Mouse (Mus musculus) cerebellum, adult 9-11 months (tissue): ENCODE results near the gene Ccdc61.
"Not testable (repeated sequence)": the region's sequence is repeated elsewhere in the genome, so short reads cannot be mapped to it uniquely, and the experiment has no call there.

Experiments used
- DNase-seq: peaks from one replicate; pipeline ENCODE4 v3.0.0; 2022

Ccdc61 gene

DNA sequence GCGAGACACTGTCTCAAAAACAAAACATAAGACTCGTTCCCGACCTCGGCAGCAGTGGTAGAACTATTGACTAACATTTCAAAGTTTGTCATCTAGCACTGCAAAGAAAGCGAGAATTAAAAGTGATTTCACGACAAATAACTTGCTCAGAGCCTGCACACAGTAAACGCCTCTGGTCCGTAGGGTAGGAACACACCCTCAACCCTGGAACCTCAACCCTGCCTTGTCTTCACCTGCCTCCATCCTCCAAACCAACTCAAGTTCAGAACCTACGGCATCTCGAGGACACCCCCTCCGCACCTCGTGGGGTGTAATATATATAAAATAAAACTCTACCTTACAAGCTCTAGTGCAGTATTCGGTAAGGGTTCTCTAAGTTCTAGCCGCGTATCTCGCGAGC lies 418 bp downstream of the Ccdc61 start:
- no peak for DNase-seq

DNA sequence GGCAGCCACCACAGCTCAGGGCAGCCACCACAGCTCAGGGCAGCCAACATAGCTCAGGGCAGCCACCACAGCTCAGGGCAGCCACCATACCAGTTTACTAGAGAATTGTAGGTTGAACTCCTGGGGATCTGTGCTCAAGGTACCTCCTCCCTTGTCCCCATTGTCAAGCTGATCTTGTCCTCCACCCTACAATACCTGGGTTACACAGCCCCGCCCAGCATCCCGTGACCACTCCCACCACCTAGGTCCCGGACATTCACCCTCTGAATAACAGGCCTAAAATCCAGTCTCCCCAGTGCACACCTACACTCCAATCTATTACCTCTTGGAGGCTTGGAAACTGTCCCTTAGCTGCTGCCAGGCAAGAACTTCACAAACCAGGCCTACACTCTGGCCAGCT lies 5.2 kb downstream of the Ccdc61 start:
- peak; percentile 5 for DNase-seq

GRCm38 (mm10) chr7:18902486-18902885 lies 7.7 kb downstream of the Ccdc61 start:
- no peak for DNase-seq

GRCm38 (mm10) chr7:18900513-18900912 lies 9.7 kb downstream of the Ccdc61 start:
- DNase-seq: no peak

DNA sequence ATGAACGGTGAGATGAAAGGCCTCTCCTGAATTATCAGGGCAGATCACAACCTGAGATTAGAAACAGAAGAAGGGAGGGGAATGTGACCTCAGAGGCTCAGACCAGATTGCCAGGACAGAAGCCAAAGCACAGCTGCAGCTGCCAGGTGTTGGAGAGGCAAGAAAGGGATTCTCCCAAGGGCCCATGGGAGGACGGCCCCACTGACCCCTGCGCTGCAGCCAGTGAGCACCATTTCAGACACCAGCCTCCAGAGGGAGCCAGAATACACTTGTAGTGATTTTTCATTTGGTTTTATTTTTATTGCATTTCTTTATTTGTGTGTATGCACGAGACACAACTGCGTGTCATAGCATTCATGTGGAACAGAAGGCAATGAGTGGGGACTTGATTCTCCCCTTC lies 13.7 kb downstream of the Ccdc61 start:
- DNase-seq: peak; percentile 51

- DNase-seq: peak; percentile 85
Observed at GRCm38 (mm10) chr7:18893651-18894430, 16.4 kb downstream of the Ccdc61 start.

DNA sequence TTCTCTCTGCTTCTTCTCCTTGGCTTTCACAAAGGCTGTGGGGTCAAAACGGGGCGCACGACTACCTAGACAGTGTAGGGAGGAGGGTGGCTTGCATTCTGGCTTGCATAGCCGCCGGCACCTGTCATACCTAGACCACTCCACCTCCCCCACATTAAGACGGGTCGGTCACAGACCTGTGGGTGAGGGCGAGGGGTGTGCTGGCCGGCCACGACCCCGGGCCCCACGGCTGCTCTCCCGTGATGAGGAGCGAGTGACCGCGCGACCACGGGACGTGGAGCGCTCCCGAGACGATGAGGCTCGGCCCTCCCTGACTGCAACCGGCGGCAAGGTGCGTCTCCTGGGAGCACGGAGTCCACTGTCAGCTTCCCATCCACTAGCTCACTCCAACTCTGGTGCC lies 17.2 kb downstream of the Ccdc61 start:
- DNase-seq: peak; percentile 52

- DNase-seq: peak; percentile 89
Observed at GRCm38 (mm10) chr7:18891872-18892599, 18.2 kb downstream of the Ccdc61 start.

DNA sequence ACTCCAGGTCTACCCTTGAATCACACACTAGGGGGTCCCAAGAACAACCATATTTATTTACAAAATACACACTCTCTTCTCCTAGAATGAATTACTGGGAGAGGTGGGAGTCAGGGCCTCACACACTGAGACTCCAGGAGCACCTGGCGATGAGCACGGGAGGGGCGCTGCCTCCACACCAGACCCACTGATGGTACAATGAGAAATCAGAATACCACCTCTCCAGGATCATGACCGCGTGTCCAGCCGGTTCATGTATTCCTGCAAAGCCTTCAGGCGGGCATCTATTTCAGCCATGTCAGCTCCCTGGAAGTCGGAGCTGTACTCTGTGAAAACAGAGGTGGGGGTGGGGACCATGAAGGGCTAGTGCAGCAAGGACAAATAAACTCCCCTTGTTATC lies 19.4 kb downstream of the Ccdc61 start:
- peak; percentile 55 for DNase-seq

GRCm38 (mm10) chr7:18886963-18887362 lies 23.3 kb downstream of the Ccdc61 start:
- no peak for DNase-seq

DNA sequence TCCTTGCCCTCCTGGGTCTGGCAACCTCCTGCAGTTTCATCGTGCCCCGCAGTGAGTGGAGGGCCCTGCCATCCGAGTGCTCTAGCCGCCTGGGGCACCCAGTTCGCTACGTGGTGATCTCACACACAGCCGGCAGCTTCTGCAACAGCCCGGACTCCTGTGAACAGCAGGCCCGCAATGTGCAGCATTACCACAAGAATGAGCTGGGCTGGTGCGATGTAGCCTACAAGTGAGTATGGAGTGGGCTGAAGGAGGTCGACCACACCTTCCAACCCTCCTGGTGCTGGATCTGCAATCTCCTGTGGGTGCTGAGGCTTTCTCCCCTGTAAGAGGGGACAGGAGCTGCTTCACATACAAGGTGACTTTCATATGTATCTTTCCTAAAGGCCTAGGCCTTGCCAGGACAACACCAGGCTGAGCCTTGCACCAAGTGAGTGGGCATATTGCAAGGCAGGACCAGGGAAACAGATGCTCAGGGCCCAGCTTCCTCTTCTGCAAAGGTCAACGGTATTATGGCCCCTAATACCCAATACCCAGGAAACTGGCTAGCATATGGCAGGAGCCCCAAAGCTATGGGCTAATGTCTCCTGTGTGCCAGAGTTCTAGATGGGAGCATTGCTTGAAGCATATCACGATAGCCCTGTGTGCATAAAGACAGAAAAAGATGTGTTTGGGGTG lies 25.3 kb downstream of the Ccdc61 start:
- DNase-seq: no peak

DNA sequence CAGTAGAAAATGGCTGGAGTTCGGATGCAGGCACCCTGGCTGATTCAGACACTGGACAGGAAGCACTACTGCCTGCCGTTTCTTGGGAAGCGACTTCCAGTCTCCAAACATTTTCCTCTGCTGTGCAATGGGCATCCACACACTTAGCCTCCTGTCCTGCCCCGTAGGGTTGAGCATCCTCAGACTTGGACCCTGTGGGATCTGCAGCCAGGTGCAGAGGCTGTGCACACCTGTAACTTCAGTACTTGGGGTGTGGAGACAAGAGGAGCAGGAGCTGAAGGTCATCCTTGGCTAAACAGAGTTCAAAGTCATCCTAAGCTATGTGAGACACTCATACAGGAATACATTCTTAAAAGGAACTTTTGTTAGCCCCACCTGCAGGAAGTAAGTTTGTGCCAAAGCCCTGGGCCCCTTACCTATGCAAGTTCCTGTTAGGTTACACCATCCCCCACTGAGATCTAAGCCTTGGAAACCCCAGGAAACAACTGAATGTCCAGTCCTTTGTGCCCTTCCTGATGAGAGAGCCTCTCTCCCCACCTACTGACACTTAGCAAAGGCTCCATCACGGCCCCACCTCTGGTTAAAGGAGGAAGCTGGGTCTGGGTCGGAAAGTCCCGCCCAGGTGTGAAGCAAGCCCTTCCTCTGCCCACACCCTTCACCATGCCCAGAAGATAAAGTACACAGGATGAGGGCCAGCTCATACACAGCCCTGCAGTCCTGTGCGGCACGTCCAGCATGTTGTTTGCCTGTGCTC lies 26.0 kb downstream of the Ccdc61 start:
- DNase-seq: no peak

GRCm38 (mm10) chr7:18878691-18879090 lies 31.5 kb downstream of the Ccdc61 start:
- no peak for DNase-seq

- no peak for DNase-seq
Observed at GRCm38 (mm10) chr7:18875372-18875771, 34.8 kb downstream of the Ccdc61 start.

DNA sequence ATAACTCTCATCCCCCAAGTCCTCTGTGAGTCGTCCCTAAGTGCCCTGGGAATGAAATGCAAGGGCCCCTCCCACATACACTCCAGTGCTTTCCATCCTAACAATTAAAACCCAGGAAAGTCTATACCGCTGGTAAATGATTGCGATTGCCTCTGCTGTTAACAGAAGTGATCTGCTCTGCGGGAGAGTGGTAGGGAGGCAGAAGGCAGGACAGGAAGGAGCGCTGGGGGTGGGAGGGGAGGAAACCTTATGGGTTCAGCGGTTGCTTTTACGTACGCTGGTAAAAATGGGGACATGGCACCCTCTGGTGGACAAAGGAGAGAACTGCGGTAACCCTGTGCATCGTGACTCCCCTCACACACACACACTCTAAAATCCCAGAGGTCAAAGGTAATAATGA lies 37.0 kb downstream of the Ccdc61 start:
- DNase-seq: peak; percentile 64

- DNase-seq: no peak
Observed at GRCm38 (mm10) chr7:18872816-18873215, 37.4 kb downstream of the Ccdc61 start.

GRCm38 (mm10) chr7:18872014-18872802 lies 38.0 kb downstream of the Ccdc61 start:
- no peak for DNase-seq

DNA sequence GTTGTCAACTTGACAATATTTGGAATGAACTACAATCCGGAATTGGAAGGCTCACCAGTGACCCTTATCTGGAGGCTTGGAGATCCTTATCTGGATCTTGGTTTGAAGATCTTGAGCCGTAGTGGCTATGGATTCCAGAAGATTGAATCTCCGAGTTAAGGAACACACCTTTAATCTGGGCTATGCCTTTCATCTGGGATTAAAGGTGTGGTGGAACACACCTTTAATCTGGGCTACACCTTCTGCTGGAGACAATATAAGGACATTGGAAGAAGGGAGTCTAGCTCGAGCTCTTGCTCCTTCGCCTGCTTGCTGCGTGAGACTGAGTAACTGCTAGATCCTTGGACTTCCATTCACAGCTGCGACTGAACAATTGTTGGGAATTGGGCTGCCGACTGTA lies 39.2 kb downstream of the Ccdc61 start, which contains the start of gene Pglyrp1:
Pglyrp1 (plus strand) TSS at position 301 of the 400 bp plus-strand sequence.
- DNase-seq: not testable (repeated sequence)

DNA sequence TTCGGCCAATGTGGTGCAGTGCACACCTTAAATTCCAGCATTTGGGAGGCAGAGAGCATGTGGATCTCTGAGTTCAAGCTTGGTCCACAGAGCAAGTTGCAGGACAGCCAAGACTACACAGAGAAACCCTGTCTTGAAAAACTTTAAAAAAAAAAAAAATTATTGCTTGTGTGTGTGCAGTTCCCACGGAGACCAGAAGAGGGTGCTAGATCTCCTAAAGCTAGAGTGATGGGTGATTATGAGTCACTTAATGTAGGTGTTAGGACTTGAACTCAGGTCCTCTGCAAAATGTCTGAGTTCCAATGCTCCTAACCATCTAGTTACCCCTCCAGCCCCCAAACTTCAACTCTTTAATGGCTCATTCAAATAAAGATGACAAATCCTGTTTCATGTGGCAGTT lies 41.7 kb downstream of the Ccdc61 start:
- DNase-seq: no peak

- no peak for DNase-seq
Observed at GRCm38 (mm10) chr7:18862801-18863200, 47.4 kb downstream of the Ccdc61 start.

- DNase-seq: no peak
Observed at GRCm38 (mm10) chr7:18858310-18858916, 51.8 kb downstream of the Ccdc61 start.

DNA sequence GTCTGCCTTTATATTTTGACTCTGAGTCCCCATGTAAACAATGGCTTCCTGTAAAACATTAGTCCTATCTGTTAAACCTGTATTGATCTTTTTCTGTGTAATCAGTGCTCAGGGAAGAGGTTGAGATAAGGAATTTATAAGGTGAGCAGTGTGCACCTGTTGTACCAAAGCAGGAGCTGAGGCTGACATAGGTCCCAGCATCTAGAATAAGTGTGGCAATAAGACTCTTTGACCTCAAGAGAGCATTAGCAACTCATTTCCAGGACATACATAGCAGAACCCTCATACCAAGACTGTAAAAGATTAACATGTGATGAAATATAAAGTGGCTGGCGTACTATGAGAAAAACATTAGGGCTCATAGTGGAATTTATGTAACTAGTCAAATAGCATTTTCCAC lies 61.8 kb downstream of the Ccdc61 start:
- DNase-seq: no peak
